Mouse (Mus musculus): ENCODE results near the gene Trip13.

DNA sequence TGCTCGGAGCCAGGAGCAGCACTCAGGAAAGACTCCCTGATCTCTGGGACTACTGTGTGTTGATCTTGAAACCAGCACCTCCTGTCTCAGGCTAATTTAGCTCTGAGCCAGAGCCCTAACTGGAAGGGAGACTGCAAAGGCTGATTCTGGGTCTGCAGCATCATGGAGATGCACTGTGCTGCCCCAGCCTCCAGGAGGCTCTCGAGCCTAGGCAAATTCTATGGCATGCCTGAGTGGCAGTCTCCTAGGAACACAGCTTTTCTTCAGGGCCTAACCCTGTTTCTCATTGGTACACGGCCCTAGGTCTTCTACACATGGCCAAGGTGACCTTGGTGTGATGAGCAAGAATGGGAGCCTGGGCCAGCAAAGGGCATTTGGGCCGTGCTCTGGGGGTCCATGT, 23.6 kb upstream of the Trip13 start:
- TF ChIP-seq CTCF (IDR thresholded peaks at IDR 0.05; ENCODE audit: low read depth), result peak; percentile 27
- TF ChIP-seq EP300 (IDR thresholded peaks at IDR 0.05; ENCODE audit: low read depth), result no peak
